Mouse (Mus musculus) erythroblast, adult 5-6 weeks (primary cell): ENCODE measurements at regions not wholly inside any gene's neighbourhood (a gene's known extent, or its start where the extent isn't known, plus 50 kb on each side); places are given as distances from the start of the nearest gene placed in this dataset.

ENCODE experiments used
- ATAC-seq: replicated peaks from 2 replicates; pipeline ENCODE4 v1.8.0; 2016; ENCODE audit warnings: moderate number of reproducible peaks, mild to moderate bottlenecking, moderate TSS enrichment, inconsistent platforms; ENCODE audit not compliant: poor library complexity, low FRiP score, severe bottlenecking

- ATAC-seq = no peak
Observed at GRCm38 (mm10) chr4:71663397-71663796, 94.4 kb downstream of the Gm11232 start.

- no peak for ATAC-seq
Observed at GRCm38 (mm10) chr4:71640521-71640920, 117.2 kb downstream of the Gm11232 start.

DNA sequence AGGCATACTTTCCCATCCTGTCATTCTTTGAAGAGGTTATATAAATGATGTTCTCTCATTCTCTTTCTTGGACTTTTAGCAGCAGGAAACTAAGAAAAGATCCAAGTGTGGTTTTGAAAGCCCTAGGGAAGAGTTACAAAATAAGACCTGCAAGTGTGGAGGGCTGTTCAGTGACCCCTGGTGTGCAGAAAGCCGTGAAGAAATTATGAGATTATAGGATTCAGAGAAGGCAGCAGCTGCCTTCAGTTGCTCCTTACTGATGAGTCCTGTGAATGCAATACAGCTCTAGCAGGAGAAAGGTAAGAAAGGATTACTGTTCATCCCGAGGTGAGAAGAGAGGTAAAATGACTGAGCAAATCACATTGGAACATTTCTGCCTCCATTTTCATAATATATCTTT is 130.7 kb downstream of the Gm11232 start:
- no peak for ATAC-seq

DNA sequence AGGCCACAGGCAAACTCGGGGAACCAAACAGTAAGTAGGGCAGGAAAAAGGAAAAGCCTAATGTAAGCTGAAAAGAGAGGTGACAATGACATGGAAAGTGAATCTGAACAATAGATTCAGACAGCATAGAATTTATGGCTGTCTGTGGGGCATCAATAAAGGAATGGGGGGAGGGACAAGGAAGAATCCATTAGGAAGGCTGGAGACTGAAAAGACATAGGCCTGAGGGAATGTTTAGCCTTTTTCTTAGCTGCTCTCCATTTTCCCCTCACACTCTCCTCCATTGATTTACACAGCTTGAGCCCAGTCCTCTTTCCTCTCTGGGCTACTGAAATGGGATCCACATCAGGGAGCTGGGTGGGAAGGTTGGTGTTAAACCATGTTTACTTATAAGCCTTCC is 131.1 kb downstream of the Gm11232 start:
- no peak for ATAC-seq

GRCm38 (mm10) chr4:71624771-71625170 is 133.0 kb downstream of the Gm11232 start:
- no peak for ATAC-seq

GRCm38 (mm10) chr4:71613720-71614119 is 144.0 kb downstream of the Gm11232 start:
- no peak for ATAC-seq

GRCm38 (mm10) chr4:71585880-71586279 is 171.9 kb downstream of the Gm11232 start:
- ATAC-seq = no peak

- ATAC-seq = no peak
Observed at GRCm38 (mm10) chr4:71560656-71561055, 197.1 kb downstream of the Gm11232 start.

DNA sequence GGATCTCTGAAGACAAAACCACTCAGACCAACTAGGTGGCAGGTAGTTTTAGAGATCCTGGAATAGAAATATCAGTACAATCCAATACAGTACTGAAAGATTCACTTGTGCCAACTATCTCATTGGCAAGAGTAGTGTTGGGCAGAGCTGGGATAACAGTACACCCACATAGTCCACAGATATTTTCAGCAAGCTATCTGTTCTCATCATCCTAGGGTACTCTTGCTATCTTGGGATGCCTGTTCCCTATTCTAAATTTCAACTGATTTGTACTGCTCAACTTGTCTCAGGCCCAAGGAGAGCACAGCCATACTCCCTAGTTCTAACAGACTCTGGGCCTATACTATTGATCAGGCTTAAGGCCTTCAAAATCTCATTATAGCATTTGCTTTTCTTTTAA is 218.6 kb downstream of the Gm11232 start:
- no peak for ATAC-seq

DNA sequence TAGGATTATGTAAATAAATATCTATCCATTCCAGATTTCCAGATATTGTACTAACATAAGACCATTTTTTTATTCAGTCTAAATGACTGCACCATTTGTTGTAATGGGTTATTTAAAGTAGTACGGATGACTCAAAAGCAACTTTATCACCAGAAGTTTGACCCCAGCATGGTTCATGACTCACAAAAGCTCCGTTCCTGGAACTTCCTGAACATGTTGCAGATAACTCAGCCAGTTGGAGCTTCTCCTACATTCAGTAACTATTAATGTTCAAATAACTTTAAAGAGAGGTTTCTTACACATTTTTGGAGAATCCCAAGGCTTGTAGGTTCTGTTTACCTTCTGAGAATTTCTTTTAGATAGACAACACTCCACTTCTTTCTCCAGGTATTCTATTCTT is 219.8 kb downstream of the Gm11232 start:
- ATAC-seq = no peak

DNA sequence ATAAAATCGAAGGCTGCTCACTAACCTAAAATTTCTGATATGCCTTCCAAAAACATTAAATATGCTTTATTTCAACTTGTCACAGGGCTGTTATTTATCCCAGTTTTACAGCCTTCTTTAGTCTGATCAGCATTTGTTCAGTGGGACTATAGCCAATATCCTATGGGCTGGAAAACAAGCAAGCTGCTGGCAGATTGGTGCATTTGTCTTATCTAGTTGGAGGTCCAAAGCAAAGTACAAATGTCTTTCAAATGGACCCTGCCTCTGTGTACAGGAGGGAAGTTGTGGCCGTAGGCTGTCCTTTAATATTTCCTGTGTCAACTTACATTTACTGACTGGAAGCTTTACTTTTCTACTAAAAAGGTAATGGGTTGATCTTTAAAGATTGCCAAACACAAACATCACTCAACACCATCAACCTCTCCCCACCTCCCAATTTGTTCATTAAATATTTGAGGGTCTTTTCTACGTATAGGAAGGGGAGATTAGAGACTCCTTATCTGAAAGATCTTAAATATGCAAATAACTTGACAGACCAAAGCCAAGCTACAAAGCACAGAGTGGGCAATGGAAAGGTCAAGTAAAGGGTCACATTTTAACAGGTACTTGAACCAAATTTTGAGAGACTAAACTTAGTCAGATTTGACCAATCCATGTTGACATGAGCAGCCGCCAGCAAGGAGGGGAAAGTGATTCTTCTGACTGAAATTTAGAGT is 233.4 kb downstream of the Gm11232 start:
- ATAC-seq = no peak

DNA sequence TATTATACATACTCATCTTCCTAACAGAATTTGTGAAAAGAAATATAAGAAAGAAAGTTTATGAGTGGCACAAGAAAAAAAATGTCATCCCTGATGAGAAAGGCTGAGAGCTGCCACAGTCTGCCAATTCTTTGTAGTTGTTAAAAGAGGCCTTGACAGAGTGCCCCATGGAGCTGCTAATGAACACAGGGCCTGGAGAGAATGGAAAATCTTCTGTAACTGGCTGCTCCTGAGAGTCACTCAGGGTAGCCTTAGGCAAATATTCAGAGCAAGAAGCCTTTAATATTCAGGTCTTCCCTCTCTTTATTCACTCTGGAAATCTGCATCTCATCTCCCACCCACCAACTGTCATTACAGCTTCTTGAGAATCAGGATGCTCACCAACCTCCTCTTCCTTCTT is 237.0 kb downstream of the Gm11232 start:
- no peak for ATAC-seq

DNA sequence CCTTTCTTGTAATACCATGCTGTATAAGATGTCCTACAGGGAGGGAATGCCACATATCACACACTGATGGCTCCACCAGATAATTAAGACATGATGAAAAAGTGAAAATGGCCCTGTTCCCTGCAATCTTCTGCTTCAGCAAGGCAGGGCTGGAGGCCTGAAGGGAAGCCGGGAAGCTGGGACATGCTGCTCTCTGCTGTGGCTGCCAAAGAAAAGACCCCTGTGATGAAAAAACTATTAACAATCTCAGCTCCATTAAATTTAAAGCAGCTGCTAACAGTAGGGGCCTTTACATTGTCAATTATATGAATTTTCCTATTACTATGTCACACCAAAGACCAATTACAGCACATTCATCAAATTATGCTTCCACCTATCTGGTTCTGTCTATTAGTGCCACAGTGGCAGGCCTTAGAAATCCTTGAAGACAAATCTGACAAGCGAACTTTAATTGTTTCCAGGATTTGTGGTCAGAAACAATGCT is 239.8 kb downstream of the Gm11232 start:
- no peak for ATAC-seq

GRCm38 (mm10) chr4:71506911-71507310 is 250.9 kb downstream of the Gm11232 start:
- ATAC-seq = no peak

DNA sequence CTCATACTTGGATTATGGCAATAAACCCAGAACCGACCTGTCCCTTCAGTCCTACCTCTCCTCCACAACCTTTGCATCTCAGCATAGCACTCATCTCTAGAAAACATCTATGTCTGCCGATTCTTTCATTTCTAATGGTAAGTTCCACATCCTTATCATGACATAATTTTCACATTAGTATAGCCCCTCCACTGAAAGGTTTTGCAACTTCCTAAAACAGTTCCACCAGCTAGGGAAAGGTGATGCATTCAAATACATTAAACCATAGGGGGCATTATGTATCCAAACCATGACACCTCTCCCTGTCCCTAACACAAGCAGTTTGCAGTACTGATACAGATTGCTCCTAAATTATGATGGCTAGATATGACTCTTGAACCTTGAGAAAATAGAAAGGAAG is 268.0 kb downstream of the Gm11232 start:
- no peak for ATAC-seq

GRCm38 (mm10) chr4:71488663-71489161 is 269.1 kb downstream of the Gm11232 start:
- ATAC-seq = no peak

- no peak for ATAC-seq
Observed at GRCm38 (mm10) chr4:71488059-71488458, 269.7 kb downstream of the Gm11232 start.

DNA sequence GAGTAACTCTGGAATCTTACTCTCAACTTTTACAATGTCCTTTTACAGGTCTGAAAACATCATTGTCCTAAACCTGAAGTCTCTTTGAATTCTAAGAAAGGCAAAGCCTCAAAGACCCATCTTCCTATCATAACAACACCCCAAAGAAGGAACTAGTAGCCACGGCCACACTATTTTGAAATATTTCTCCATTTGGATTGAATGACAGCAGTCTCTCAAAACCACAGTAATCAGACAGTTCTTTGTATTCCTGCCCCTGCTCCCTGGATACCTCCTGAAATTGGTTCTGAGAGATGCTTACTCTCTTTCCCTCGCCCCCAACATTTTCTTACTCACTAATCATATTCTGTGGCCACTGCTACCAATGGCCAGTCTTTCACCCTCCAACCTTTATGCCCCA is 276.8 kb downstream of the Gm11232 start:
- no peak for ATAC-seq

- no peak for ATAC-seq
Observed at GRCm38 (mm10) chr4:71470580-71470979, 287.2 kb downstream of the Gm11232 start.

DNA sequence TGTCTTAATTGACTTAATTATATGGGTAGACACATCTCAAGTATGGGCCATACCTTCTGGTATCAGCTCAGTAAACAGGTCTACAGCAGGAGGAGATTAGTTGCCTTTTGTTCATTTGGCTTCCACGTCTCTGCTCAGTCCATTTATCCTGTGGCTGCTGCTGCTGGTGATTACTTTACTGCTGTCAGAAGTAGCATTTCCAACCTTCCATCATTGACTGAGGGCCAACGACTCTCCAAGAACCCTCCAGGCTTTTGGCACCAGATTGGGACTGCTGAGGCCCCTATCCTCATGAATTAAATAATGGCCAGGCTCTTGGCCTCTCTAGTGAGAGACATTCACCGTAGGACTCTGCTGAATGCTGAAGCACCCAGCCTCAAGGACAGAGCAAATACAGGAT is 303.0 kb downstream of the Gm11232 start:
- ATAC-seq = no peak

DNA sequence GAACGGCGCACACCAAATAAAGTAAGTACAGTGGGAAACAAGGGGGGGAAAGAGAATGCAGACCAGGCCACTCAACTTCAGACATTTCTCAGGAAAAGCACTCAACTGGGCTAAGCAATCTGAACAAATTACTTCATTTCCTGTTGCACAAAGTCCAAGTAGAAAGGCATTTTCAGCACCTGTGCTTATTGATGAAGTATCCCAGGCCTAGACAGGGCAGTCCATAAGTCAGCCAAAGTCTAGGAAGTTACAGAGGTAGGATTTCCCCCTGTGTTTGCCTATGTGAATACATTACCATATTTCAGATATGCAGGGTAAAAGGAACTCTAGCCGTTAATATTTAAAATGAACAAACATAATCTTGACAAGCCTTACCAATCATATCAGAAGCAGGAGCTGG is 304.3 kb downstream of the Gm11232 start:
- no peak for ATAC-seq

DNA sequence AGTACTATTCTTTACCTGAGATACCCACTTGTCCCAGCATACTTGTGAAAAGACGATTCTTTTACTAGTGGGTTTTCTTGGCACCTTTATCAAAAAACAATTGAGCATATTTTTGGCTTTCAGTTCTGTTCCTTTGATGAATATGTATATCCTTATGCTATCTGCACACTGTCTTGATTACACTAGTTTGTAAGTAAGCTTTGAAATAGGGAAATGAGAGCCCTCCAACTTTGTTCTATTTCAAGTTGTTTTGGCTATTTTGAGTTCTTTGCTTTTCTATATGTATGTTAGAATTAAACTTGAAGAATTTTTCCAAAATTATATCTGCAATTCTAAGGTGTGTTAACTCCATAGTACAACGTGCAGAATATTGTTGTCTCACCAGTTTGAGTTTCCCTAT is 311.3 kb downstream of the Gm11232 start:
- ATAC-seq = no peak
